Mouse (Mus musculus) thymus, adult 2 months (tissue): ENCODE measurements at regions not wholly inside any gene's neighbourhood (a gene's known extent, or its start where the extent isn't known, plus 50 kb on each side); places are given as distances from the start of the nearest gene placed in this dataset.

Experiments used
- DNase-seq: peaks from one replicate; pipeline ENCODE4 v3.0.0; 2021
- H3K27ac ChIP-seq: fragments of 200-500 bp; 2 replicates; pipeline ENCODE4 v1.5.1; 2012; ENCODE audit warnings: low read length, control low read depth; ENCODE audit not compliant: control insufficient read depth, insufficient read depth
- H3K27me3 ChIP-seq: fragments of 200-500 bp; 2 replicates; pipeline ENCODE4 v1.6.1; 2012; ENCODE audit warnings: mild to moderate bottlenecking, low read length, moderate library complexity, mixed read lengths; ENCODE audit not compliant: control insufficient read depth, insufficient read depth
- H3K36me3 ChIP-seq: fragments of 200-500 bp; 2 replicates; pipeline ENCODE4 v1.6.1; 2012; ENCODE audit warnings: mild to moderate bottlenecking, low read length, moderate library complexity; ENCODE audit not compliant: control insufficient read depth, insufficient read depth
- H3K4me1 ChIP-seq: fragments of 200-500 bp; replicated peaks from 2 replicates; pipeline ENCODE4 v1.6.1; 2012; ENCODE audit warnings: low read length; ENCODE audit not compliant: control insufficient read depth, insufficient read depth
- H3K4me3 ChIP-seq: fragments of 200-500 bp; 2 replicates; pipeline ENCODE4 v1.5.1; 2012; ENCODE audit warnings: mild to moderate bottlenecking, low read length, control low read depth, moderate library complexity; ENCODE audit not compliant: control insufficient read depth, insufficient read depth
- CTCF ChIP-seq: fragments of 200-500 bp; IDR thresholded peaks from 2 replicates; pipeline ENCODE4 v1.5.1; 2012; ENCODE audit warnings: mild to moderate bottlenecking, control low read depth, low read length, moderate library complexity, borderline replicate concordance; ENCODE audit not compliant: control insufficient read depth, poor library complexity, insufficient read depth; ENCODE audit errors: extremely low read depth
- POLR2A ChIP-seq: fragments of 200-500 bp; IDR thresholded peaks from 2 replicates; pipeline ENCODE4 v1.6.1; 2012; ENCODE audit warnings: mild to moderate bottlenecking, low read length, control low read depth, moderate library complexity; ENCODE audit not compliant: control insufficient read depth, poor library complexity, insufficient read depth; ENCODE audit errors: extremely low read depth
- WGBS: fragments of 180-500 bp; shearing (Covaris S2); methylation state at CpG from one replicate; pipeline ENCODE4 v1.1.7; 2018; 5-methylcytosine and 5-hydroxymethylcytosine counted together

DNA sequence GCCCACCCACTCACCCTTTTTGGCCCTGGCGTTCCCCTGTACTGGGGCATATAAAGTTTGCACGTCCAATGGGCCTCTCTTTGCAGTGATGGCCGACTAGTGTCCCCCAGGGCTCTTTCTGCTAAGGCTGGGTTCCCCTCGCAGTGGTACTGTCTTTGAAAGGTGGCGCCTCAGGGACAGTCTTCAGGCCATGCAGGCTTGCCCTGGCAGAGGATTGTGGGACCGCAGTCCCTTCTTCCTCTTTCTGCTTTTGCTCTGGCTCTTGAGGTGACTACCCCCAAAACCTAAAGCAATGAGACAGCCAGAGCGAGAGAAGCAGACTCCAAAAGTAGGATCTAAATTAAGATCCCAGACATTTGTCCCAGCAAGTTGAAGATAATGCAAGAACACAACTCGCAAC, 93.5 kb upstream of the Tbl1xr1 start:
- Histone ChIP-seq H3K27me3 (no peaks in the 10 kb centered on the region), H3K4me3 (no peak overlapping the region), H3K27ac (no peak overlapping the region), H3K4me1 (peaks cover 19% of the 10 kb centered on the region), H3K36me3 (no peaks in the 10 kb centered on the region)
- no peak for DNase-seq
- no peak for TF ChIP-seq CTCF
- TF ChIP-seq POLR2A, result no peak
- 58% methylated on average over 8 of the region's 8 CpGs for WGBS

DNA sequence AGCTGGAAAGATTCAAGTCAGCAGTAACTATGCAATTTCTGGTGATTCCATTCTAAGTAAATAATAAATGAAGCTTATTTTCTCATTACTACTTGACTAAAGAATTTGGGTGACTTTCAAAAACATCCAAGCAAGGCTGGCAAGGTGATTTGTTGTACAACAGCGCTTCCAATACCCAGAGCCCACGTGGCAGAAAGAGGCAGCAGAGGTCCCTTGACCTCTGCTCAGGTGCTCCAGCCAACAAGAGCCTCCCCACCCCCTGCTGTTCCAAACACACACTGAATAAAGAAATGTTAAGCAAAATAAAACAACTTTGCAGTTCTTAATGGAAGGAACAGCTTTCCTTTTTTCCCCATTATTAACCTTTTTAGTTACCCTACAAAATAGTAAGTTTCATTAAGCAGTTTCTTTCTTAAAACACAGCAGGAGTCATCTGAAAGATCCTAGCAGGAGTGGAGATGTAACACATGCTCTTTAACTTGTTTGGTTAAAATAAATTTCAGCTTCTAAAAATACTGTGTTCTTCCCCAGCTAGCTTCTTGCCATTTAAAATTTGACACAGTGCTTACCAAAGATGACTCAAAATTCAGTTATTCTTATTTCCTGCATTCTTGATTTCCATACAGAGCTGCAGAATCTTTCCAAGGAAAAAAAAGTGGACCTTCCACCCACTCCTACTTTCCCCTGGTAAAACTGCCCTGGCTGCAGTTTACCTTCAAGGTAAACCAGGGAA, 92.3 kb upstream of the Tbl1xr1 start:
- Histone ChIP-seq H3K4me1 (peaks cover 25% of the 10 kb centered on the region), H3K27ac (no peak overlapping the region), H3K27me3 (no peaks in the 10 kb centered on the region), H3K4me3 (no peak overlapping the region), H3K36me3 (no peaks in the 10 kb centered on the region)
- TF ChIP-seq POLR2A (no peak), CTCF (no peak)
- DNase-seq, result no peak
- WGBS, result 74% methylated on average over 2 of the region's 2 CpGs

DNA sequence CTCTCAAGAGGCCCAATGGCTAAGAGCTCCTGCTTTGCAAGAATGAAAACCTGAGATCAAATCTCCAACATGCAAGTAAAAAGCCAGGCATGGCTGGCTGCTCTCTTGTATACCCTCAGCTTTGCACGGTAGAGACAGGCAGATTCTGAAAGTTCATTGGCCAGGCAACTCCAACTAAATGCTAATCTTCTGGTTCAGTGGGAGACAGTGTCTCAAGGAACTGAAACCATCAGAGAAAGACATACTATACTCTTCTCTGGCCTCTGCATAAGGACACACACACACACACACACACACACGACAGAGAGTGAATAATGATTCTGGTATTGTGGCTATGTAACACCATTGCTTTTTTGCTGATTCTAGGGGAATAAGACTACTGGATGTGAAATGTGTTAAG, 91.6 kb upstream of the Tbl1xr1 start:
- Histone ChIP-seq H3K27me3 (no peaks in the 10 kb centered on the region), H3K36me3 (no peaks in the 10 kb centered on the region), H3K4me3 (no peak overlapping the region), H3K27ac (no peak overlapping the region), H3K4me1 (peaks cover 25% of the 10 kb centered on the region)
- no peak for DNase-seq
- 32% methylated on average over 2 of the region's 2 CpGs for WGBS
- TF ChIP-seq POLR2A (no peak), CTCF (no peak)

DNA sequence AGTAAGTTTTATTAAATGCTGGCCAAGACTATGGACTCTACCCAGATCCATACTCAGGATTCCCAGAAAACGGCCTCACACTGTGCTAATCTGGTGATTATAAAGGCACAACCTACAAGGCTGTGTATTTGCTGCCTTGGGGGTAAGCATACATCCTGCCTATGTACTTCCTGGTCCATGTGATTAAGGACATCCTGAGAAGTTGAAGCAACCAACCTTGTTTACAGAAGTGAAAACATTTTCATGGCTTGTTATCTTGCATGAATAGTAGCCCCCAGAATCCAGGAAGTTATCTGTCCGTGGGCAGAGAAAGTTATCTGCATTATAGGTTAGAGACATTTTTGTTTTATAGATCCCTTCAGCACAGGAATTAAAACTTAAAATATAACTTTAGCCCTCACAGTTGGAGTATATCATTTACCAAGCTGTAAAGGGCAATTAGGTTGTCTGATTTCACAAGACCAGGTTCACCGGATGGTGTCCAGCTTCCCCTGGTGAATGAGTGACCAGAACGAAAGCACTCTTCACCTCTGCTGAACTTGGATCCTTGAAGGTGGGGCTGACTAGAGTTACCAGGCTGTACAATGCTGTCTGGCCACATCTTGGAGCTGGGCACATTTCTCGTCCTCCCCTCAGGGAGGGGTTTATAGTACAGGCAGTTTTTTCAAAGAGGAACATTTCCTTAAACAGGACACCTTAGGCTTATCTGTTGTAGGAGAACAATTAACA, 90.1 kb upstream of the Tbl1xr1 start:
- Histone ChIP-seq H3K36me3 (no peaks in the 10 kb centered on the region), H3K4me3 (no peak overlapping the region), H3K4me1 (peaks cover 27% of the 10 kb centered on the region), H3K27ac (peak overlapping the region; percentile 87), H3K27me3 (no peaks in the 10 kb centered on the region)
- TF ChIP-seq POLR2A, result no peak
- no peak for TF ChIP-seq CTCF
- no peak for DNase-seq
- 80% methylated on average over 5 of the region's 5 CpGs for WGBS

DNA sequence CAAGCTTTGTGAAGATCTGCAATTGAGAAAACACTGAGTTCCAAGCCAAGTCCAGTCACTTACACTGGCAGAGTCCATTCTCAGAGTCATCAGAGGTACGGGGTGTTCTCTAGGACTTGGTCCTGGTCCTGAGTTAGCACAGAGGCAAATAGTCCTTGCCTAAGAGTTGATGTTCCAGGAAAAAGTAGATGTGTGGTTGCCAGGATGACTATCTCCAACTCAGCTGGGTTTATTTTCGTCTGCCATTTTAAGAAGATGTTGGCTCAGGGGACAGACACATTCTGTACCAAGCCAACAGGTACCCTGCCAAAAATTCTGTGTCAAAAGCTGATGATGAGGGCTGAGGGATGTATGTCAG, 89.6 kb upstream of the Tbl1xr1 start:
- 80% methylated on average over 2 of the region's 2 CpGs for WGBS
- H3K4me3 ChIP-seq, result no peak overlapping the region

DNA sequence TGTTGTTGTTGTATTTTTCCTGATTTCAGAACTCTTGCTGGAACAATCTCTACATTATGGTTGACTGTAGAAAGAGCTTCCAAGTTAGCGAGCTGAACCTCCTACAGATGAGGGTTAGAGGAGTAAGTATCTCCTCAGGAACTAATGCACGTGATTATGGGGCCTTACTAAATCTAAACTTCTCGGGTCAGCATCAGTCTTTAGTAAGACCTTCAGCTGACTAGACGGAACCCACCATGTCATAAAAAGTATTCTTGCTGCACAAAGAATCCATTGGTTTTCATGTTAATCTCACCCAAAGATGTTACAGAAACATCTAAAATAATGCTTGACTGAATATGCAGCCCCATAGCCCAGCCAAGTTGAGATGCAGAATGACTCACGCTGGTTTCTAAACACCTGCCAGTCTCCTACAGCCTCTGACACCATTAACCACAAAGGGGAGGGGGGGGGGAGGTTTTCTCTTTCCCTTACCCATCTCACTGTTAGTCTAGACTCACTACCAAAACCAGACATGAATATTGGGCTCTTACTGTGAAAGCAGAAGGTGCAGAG, 88.9 kb upstream of the Tbl1xr1 start:
- Histone ChIP-seq H3K27me3 (no peaks in the 10 kb centered on the region), H3K27ac (peak overlapping the region; percentile 98), H3K4me3 (no peak overlapping the region), H3K36me3 (no peaks in the 10 kb centered on the region), H3K4me1 (peaks cover 37% of the 10 kb centered on the region)
- no peak for DNase-seq
- 12% methylated on average over 5 of the region's 5 CpGs for WGBS
- TF ChIP-seq CTCF, result no peak

More for the DNA sequence above, 89.6 kb upstream of the Tbl1xr1 start:
- DNase-seq, result no peak
- Histone ChIP-seq H3K4me1 (peaks cover 31% of the 10 kb centered on the region), H3K36me3 (no peaks in the 10 kb centered on the region), H3K27me3 (no peaks in the 10 kb centered on the region), H3K27ac (peak overlapping the region; percentile 87)
- TF ChIP-seq POLR2A (no peak), CTCF (no peak)
